Mouse (Mus musculus) brain, embryonic 14.5 days (tissue): ENCODE data around the gene Sgms1.

Experiments used
- CTCF ChIP-seq: fragments of 200-500 bp; IDR thresholded peaks from 2 replicates; pipeline ENCODE4 v1.5.1; 2012; ENCODE audit warnings: inconsistent platforms, mild to moderate bottlenecking, moderate library complexity, borderline replicate concordance; ENCODE audit not compliant: insufficient read depth, insufficient read length; ENCODE audit errors: extremely low read depth
- POLR2A ChIP-seq: fragments of 200-500 bp; IDR thresholded peaks from 2 replicates; pipeline ENCODE4 v1.6.1; 2012; ENCODE audit warnings: mild to moderate bottlenecking, inconsistent platforms, borderline replicate concordance; ENCODE audit not compliant: poor library complexity, insufficient read depth, insufficient read length, severe bottlenecking; ENCODE audit errors: extremely low read depth

GRCm38 (mm10) chr19:32106750-32107149, 282.8 kb downstream of the Sgms1 start:
- TF ChIP-seq CTCF (no peak), POLR2A (no peak)
